Mouse (Mus musculus): ENCODE measurements at regions not wholly inside any gene's neighbourhood (a gene's known extent, or its start where the extent isn't known, plus 50 kb on each side); places are given as distances from the start of the nearest gene placed in this dataset.

DNA sequence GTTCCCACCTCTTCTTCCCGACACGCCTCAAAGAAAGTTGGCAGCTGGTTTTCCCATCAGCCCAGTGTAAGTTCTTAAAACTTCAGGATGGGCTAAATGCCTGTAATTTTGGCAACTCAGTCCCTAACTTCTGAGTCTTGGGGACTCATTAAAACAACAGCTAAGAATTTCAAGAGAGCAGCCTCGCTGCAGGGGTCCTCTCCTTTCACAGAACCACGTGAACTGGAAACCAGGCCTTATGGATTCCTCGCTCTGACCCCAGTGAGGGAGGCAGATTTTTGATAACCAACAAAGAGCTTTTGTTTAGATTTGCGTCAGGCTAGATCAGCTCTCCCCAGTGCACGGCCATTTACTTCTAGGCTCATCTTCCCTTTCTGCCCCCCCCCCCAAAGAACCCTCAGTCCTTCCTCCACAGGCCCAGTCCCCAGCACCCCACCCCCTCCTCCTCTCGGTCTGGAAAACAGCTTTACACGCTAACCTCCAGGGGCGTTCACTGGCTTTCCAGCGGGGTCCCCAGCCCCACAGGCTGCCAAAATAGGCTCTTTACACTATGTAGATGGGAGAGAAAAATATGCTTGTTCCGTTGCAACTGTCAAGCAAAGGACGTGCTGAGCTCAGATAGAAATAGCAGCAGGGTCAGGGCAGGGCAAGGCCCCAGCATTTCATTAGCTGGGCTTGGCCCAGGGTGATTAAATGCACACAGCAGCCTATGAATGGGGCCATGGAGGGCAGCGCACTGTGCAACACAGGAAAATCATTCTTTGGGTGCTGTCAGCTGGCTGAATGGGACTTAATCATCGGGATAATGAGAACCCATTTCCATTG is 233.5 kb downstream of the Zfp36l1 start:
- no peak for DNase-seq

DNA sequence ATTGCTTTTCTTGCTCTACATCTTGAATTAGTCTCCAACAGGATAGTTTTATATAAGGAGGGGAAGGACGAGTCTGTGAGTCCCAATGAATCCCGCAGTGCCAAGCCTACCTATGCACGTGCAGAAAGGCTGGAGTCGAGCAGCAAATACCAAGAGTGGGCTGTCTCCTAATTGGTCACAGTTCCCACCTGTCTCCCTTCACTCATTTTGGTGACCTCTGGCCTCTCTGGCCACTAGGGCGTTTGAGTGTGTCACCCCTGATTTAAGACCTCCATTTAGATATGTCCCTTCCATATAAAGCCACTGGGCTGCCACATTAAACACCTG is 234.1 kb downstream of the Zfp36l1 start:
- DNase-seq, result no peak

DNA sequence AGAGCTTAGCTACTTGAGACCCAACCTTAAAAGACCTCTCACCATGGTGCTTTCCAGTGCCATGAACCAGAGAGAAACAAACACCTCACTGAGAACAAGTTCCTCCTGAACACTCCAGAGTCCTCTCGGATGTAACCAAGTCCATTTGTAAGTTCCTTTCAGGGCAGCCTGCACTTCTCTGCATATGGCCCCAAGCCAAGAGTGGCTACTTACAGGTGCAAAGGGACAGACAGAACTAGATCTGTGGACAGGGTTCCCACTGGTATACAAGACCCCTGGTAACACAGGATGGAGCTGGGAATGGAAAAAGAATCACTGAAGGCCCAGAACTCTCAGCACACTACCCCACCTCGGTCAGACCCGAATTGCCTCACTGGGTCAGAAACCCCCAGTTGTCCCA is 234.7 kb downstream of the Zfp36l1 start:
- DNase-seq, result no peak

DNA sequence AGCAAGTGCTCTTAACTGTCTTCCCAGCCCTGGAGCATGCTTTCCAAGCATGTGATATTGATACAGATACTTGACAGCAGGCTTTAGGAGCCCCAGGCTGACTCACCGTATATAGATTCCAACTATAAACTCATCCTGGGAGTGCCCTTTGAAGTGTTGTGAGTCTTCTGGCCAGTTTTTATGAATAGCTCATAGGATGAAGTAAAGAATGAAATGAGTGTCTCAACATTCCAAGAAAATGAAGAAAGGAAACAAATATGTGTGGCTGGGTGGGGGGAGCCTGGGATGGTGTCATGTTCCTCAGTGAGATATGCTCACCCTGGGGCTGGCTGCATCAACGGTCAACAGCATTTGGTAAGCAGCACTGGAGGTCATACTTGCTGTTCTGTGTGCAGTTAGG is 238.5 kb downstream of the Zfp36l1 start:
- DNase-seq, result no peak

DNA sequence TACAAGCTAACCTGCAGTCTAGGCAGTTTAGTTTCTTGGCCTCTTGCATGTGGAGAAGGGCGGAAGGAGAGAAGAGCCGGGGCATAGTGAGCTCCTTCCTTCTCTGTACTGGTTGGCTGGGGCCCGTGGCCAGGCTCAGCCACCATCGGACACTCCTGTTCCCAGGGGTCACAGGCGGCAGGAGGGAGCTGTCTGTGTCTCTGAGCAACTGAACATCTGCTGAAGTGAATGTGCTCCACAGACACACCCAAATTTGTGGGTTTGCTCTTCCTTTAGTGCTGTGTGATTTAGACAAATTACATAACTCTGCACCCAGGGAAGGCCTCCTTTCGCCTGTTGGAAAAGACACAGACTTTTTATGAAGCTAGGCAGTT is 247.6 kb downstream of the Zfp36l1 start:
- DNase-seq, result no peak

DNA sequence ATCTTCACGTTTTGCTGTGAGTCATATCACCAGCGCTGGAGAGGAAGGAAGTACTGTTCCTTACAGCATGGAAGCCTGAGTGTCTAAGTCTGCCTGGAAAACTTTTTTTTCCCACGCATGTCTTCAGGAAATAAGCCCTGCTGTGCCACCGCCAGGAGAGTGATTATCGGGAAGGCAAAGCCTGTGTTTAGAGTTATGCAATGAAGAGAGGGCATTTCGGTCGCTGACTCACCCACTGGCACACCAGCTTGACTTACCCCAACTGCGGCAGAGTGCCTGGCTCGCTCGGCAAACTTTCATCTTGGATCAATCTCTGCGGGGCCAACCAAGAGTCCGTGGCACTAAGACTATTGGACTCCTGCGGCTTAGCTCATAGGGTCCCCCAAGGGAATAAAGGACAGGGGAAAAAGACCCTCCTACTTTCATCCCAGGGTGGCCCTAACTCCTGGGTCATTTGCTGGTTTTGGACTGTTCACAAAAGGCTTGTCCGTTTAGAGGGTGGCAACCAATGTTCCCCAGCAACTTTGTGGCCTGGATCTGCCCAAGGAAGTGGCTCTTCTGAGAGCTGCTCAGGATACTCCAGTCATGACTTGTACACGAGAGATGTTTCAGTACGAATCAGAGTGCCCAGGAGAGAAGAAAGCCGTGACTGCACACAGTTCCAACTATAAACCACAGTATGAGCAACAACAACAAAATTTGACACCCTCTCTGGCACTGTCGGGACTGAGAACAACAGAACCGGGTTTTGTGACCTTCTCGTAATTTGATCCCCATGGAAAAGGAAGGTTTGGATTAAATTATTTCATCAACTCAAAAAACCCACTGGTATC is 248.3 kb downstream of the Zfp36l1 start:
- DNase-seq, result no peak

All from cerebellum, postnatal 36 days (tissue).